Mouse (Mus musculus) ZHBTc4 (cell line): ENCODE data around the gene Dock1.

Experiments used
- DNase-seq: peaks from one replicate; pipeline ENCODE4 v3.0.0-alpha.2; 2011; ENCODE audit warnings: low read depth, low spot score

Gene Dock1

GRCm38 (mm10) chr7:134822006-134822405 lies 151.6 kb downstream of the Dock1 start:
- no peak for DNase-seq

- DNase-seq, result no peak
Observed at GRCm38 (mm10) chr7:134823891-134824290, 153.4 kb downstream of the Dock1 start.

GRCm38 (mm10) chr7:134840066-134840465 lies 169.6 kb downstream of the Dock1 start:
- no peak for DNase-seq

GRCm38 (mm10) chr7:134842751-134843150 lies 172.3 kb downstream of the Dock1 start:
- no peak for DNase-seq

- DNase-seq, result no peak
Observed at GRCm38 (mm10) chr7:134862000-134862399, 191.5 kb downstream of the Dock1 start.

- peak; percentile 68 for DNase-seq
Observed at GRCm38 (mm10) chr7:134864175-134864574, 193.7 kb downstream of the Dock1 start.

GRCm38 (mm10) chr7:134872511-134872910 lies 202.1 kb downstream of the Dock1 start:
- DNase-seq, result peak; percentile 68

- peak; percentile 57 for DNase-seq
Observed at GRCm38 (mm10) chr7:134872981-134873380, 202.5 kb downstream of the Dock1 start.

GRCm38 (mm10) chr7:134878985-134879384 lies 208.5 kb downstream of the Dock1 start:
- no peak for DNase-seq

GRCm38 (mm10) chr7:134880431-134880830 lies 210.0 kb downstream of the Dock1 start:
- DNase-seq, result peak; percentile 40

GRCm38 (mm10) chr7:134883516-134883915 lies 213.1 kb downstream of the Dock1 start:
- no peak for DNase-seq

- no peak for DNase-seq
Observed at GRCm38 (mm10) chr7:134892449-134892871, 222.0 kb downstream of the Dock1 start.

- peak; percentile 60 for DNase-seq
Observed at GRCm38 (mm10) chr7:134892972-134893371, 222.5 kb downstream of the Dock1 start.

GRCm38 (mm10) chr7:134894604-134895003 lies 224.2 kb downstream of the Dock1 start:
- no peak for DNase-seq

GRCm38 (mm10) chr7:134899462-134899861 lies 229.0 kb downstream of the Dock1 start:
- DNase-seq, result no peak

GRCm38 (mm10) chr7:134901992-134902391 lies 231.5 kb downstream of the Dock1 start:
- no peak for DNase-seq

- peak; percentile 91 for DNase-seq
Observed at GRCm38 (mm10) chr7:134931886-134932285, 261.4 kb downstream of the Dock1 start.

- peak; percentile 45 for DNase-seq
Observed at GRCm38 (mm10) chr7:134937471-134937926, 267.0 kb downstream of the Dock1 start.

- DNase-seq, result peak; percentile 89
Observed at GRCm38 (mm10) chr7:134937927-134938609, 267.6 kb downstream of the Dock1 start, which contains the start of gene Fam196a. Gene Fam196a (minus strand): TSS chr7:134938430.

- DNase-seq, result peak; percentile 53
Observed at GRCm38 (mm10) chr7:134941891-134942290, 271.4 kb downstream of the Dock1 start.

- DNase-seq, result no peak
Observed at GRCm38 (mm10) chr7:134943063-134943462, 272.6 kb downstream of the Dock1 start.

GRCm38 (mm10) chr7:134943701-134944100 lies 273.2 kb downstream of the Dock1 start:
- DNase-seq, result no peak

GRCm38 (mm10) chr7:134945925-134946716 lies 275.7 kb downstream of the Dock1 start:
- DNase-seq, result peak; percentile 54
